Mouse (Mus musculus) olfactory bulb, adult 2 months (tissue): ENCODE measurements at regions not wholly inside any gene's neighbourhood (a gene's known extent, or its start where the extent isn't known, plus 50 kb on each side); places are given as distances from the start of the nearest gene placed in this dataset.

Experiments used
- CTCF ChIP-seq: fragments of 200-500 bp; IDR thresholded peaks from 2 replicates; pipeline ENCODE4 v1.5.1; 2012; ENCODE audit warnings: low read depth, mild to moderate bottlenecking, low read length, moderate library complexity; ENCODE audit not compliant: insufficient read depth
- POLR2A ChIP-seq: fragments of 200-500 bp; IDR thresholded peaks from 2 replicates; pipeline ENCODE4 v1.6.1; 2012; ENCODE audit warnings: mild to moderate bottlenecking, low read depth, low read length, moderate library complexity; ENCODE audit not compliant: insufficient read depth

GRCm38 (mm10) chr14:105738568-105738967 is 158.1 kb downstream of the Spry2 start:
- no peak for TF ChIP-seq CTCF
- no peak for TF ChIP-seq POLR2A
